Mouse (Mus musculus): ENCODE measurements around the gene Mmel1. TPM values are rescaled to one million over a fixed set of nuclear protein-coding genes. Genes with fewer than 3 reads are reported as not detected.

Mmel1 gene
- polyA plus RNA-seq, 1 experiment = not detected

DNA sequence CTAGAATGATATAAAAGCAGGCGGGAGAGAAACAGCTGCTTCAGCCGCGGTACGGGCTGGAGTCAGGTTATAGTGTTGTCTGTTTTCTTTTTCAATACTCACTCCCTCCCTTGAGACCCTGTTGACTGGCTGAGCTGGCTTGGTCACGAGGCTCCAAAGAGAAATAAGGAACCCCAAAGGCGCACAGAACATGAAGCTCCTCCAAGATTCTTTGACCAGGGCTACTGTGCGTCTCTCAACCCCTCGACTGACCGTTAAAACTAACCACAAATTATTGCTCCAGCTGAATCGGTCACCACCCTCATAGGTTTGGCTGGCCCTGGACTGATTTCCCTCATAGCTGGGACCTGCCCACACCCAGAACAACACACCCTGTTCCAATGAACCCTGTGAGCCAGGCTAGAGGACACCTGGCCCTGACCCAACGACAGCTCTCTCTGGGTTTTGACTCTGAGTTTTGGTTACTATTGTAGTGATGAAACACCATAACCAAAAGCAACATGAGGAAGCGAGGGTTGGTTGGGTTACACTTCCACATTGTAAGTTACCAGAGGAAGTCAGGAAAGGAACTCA lies 59.8 kb downstream of the Mmel1 start:
- TF ChIP-seq POLR2A (IDR thresholded peaks at IDR 0.05; ENCODE audit: borderline replicate concordance, low read depth, low read length) = no peak
- no peak for TF ChIP-seq CTCF (IDR thresholded peaks at IDR 0.05; ENCODE audit: low read depth, low read length)
- peaks cover 54% of the 10 kb centered on the region for H3K4me1 ChIP-seq (ENCODE audit: control insufficient read depth, insufficient read depth, low read length)
- H3K4me3 ChIP-seq (ENCODE audit: insufficient read depth, low read length) = peak overlapping the region; percentile 58
- H3K27ac ChIP-seq (ENCODE audit: insufficient read depth, low read depth, low read length) = peak overlapping the region; percentile 99

DNA sequence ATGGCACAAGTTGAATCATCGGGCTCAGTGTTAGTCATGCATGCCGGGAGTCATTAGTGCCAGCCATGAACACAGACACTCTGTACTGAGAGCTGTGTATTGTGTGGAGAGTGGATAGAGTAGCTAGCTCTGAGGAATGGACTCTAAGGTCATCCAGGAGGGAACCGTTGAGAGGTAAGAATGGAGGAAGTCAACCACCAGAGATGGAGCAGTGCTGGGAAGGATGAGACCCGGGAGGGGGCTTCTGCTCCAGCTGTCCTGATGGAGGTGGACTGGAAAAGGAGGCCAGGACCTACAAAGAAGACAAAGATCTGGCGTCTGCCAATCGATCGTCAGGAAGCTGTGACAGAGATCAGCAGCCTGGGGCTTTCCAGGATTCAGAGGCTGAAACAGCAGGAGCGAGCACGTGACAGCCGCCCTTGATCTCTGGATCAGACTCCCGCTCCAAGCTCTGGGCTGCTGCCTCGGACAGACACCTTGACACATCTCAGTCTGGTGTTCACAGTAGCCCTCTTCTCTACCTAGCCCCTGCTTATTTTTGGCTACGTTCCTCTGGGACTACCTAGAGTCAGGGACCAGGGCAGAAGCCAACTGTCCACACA lies 64.0 kb downstream of the Mmel1 start:
- Histone ChIP-seq H3K27ac (ENCODE audit: insufficient read depth, low read depth, low read length) (no peak overlapping the region), H3K4me3 (ENCODE audit: insufficient read depth, low read length) (no peak overlapping the region), H3K4me1 (ENCODE audit: control insufficient read depth, insufficient read depth, low read length) (peaks cover 54% of the 10 kb centered on the region)
- no peak for TF ChIP-seq CTCF (IDR thresholded peaks at IDR 0.05; ENCODE audit: low read depth, low read length)
- no peak for TF ChIP-seq POLR2A (IDR thresholded peaks at IDR 0.05; ENCODE audit: borderline replicate concordance, low read depth, low read length)

DNA sequence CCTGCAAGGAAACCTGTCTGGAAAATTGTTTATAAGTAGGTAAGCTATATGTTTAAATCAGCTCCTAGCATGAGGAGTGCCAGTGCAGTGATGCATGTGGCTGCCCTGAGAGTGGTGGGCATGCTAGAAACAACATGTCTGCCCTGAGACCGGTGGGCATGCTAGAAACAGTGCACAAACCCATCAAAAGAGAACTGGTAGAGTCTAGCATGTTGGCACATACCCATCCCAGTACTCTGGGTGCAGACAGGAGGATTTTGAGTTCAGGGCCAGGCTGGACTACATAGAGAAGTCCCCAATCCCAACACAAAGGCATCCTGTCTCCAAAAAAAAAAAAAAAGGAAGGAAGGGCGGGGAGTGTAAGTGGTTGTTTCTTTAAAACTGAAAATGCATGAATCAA lies 65.4 kb downstream of the Mmel1 start:
- TF ChIP-seq CTCF (IDR thresholded peaks at IDR 0.05; ENCODE audit: low read depth, low read length) (no peak), POLR2A (IDR thresholded peaks at IDR 0.05; ENCODE audit: borderline replicate concordance, low read depth, low read length) (no peak)
- peak overlapping the region; percentile 73 for H3K27ac ChIP-seq (ENCODE audit: insufficient read depth, low read depth, low read length)
- H3K4me1 ChIP-seq (ENCODE audit: control insufficient read depth, insufficient read depth, low read length) = peaks cover 45% of the 10 kb centered on the region
- H3K4me3 ChIP-seq (ENCODE audit: insufficient read depth, low read length) = no peak overlapping the region

DNA sequence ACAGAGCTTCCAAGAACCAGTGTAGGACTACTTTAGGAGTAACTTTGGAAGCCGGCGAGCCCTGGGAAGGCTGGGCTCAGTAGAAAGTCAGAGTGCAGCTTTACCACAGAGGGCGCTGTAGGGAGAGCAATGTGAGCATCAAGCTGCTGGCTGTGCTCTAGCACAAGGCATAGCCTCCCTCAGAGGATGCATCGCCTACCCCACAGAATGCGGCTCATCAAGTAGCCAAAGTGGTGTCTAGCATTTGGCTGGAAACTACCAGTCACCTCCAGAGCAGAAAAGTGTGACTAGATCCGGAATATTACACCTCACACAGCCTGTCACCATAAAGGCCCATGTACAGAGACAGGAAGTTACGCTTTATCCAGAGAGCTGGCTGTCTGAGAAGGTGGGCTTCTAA lies 66.4 kb downstream of the Mmel1 start:
- no peak for TF ChIP-seq POLR2A (IDR thresholded peaks at IDR 0.05; ENCODE audit: borderline replicate concordance, low read depth, low read length)
- Histone ChIP-seq H3K4me1 (ENCODE audit: control insufficient read depth, insufficient read depth, low read length) (peaks cover 39% of the 10 kb centered on the region), H3K27ac (ENCODE audit: insufficient read depth, low read depth, low read length) (peak overlapping the region; percentile 92)

DNA sequence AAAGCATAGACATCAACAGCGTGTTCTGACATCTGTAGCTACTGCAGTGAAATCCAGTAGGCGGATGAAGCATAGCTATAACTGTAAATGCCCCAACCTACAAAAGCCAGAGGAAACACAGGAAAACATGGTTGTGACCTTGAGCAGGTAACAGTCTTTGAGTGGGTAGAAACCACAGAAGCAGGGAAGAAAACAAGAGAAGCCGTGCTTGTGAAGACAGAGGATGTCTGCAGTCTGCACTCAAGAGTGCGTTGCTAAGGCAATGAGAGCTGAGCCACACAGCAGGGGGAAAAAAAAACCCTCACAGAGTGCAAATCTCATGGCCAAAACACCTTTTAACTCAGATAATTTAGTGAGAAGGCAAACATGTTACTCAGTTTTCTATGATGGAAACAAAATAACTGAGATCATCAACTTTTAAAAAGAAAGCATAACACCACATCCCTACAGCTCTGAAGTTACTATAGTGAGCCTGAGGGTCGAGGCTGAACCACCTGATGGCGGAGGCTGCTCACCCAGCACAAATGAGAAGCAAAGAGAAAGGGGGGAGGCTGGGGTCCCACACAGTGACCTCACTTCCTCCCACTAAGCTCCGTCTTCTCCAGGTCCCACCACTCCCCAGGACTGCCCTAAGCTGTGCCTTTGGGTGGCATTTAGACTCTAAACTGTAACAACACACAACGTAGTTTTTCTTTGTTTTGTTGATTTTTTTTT lies 67.3 kb downstream of the Mmel1 start:
- TF ChIP-seq POLR2A (IDR thresholded peaks at IDR 0.05; ENCODE audit: borderline replicate concordance, low read depth, low read length) (no peak), CTCF (IDR thresholded peaks at IDR 0.05; ENCODE audit: low read depth, low read length) (no peak)
- Histone ChIP-seq H3K4me3 (ENCODE audit: insufficient read depth, low read length) (no peak overlapping the region), H3K27ac (ENCODE audit: insufficient read depth, low read depth, low read length) (no peak overlapping the region), H3K4me1 (ENCODE audit: control insufficient read depth, insufficient read depth, low read length) (peaks cover 39% of the 10 kb centered on the region)

More for the DNA sequence above, 66.4 kb downstream of the Mmel1 start:
- H3K4me3 ChIP-seq (ENCODE audit: insufficient read depth, low read length) = no peak overlapping the region

DNA sequence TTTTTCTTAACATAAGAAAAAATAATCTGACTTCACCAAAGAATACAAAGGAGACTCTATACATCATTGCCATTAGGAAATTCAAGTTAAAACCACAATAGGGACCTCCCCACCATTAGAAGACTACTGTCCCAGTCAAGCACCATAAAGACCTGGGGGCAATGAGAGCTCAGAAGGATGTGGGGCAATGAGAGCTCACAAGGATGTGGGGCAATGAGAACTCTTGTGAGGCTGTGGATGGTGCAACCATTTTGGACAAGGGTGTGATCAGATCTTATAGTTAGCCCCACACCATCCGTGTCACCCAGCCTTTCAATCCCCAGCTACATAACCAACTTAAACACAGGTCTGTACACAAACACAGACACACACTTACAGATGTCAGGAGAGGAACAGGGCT lies 68.4 kb downstream of the Mmel1 start:
- no peak overlapping the region for H3K4me3 ChIP-seq (ENCODE audit: insufficient read depth, low read length)
- TF ChIP-seq POLR2A (IDR thresholded peaks at IDR 0.05; ENCODE audit: borderline replicate concordance, low read depth, low read length) = no peak
- TF ChIP-seq CTCF (IDR thresholded peaks at IDR 0.05; ENCODE audit: low read depth, low read length) = no peak
- H3K27ac ChIP-seq (ENCODE audit: insufficient read depth, low read depth, low read length) = no peak overlapping the region
- H3K4me1 ChIP-seq (ENCODE audit: control insufficient read depth, insufficient read depth, low read length) = peaks cover 36% of the 10 kb centered on the region

DNA sequence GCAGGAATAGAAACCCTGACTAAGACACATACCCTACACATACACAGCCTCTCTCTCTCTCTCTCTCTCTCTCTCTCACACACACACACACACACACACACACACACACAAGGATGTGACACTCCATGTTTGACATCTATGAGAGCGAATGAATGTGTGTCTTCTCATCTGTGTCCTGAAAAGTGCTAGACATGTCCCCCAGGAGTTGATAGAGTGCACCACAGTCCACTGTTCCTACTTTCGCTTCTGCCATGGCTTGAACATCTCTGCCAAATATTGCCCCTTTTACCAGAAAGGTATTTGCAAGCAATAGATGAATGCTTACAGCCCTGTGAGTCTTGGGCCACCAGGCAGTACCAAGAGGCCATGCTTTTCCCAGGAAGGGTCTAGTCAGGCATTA lies 70.8 kb downstream of the Mmel1 start:
- peaks cover 14% of the 10 kb centered on the region for H3K4me1 ChIP-seq (ENCODE audit: control insufficient read depth, insufficient read depth, low read length)
- no peak overlapping the region for H3K4me3 ChIP-seq (ENCODE audit: insufficient read depth, low read length)
- TF ChIP-seq CTCF (IDR thresholded peaks at IDR 0.05; ENCODE audit: low read depth, low read length) (no peak), POLR2A (IDR thresholded peaks at IDR 0.05; ENCODE audit: borderline replicate concordance, low read depth, low read length) (no peak)
- no peak overlapping the region for H3K27ac ChIP-seq (ENCODE audit: insufficient read depth, low read depth, low read length)

DNA sequence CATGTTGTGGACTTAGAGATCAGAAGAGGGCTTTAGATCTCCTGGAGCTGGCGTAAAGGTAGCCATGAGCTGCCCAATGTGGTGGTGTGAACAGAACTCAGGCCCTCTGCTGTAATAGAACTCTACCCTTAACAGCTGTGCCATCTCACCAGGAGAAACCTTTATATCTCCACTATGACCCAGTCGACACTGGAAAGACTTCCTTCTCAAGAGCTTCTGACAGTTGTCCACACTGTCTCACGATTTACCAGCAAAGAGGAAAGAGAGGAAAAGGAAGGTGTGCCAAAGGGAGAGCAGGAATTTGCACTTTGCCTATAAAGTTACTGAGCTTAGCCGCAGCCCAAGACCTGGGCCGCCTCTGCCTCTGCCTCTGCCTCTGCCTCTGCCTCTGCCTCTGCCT lies 72.4 kb downstream of the Mmel1 start:
- peaks cover 2% of the 10 kb centered on the region; the same call in 1 of the 2 replicates for H3K4me1 ChIP-seq (ENCODE audit: control insufficient read depth, insufficient read depth, low read length)
- no peak for TF ChIP-seq POLR2A (IDR thresholded peaks at IDR 0.05; ENCODE audit: borderline replicate concordance, low read depth, low read length)
- TF ChIP-seq CTCF (IDR thresholded peaks at IDR 0.05; ENCODE audit: low read depth, low read length) = no peak

DNA sequence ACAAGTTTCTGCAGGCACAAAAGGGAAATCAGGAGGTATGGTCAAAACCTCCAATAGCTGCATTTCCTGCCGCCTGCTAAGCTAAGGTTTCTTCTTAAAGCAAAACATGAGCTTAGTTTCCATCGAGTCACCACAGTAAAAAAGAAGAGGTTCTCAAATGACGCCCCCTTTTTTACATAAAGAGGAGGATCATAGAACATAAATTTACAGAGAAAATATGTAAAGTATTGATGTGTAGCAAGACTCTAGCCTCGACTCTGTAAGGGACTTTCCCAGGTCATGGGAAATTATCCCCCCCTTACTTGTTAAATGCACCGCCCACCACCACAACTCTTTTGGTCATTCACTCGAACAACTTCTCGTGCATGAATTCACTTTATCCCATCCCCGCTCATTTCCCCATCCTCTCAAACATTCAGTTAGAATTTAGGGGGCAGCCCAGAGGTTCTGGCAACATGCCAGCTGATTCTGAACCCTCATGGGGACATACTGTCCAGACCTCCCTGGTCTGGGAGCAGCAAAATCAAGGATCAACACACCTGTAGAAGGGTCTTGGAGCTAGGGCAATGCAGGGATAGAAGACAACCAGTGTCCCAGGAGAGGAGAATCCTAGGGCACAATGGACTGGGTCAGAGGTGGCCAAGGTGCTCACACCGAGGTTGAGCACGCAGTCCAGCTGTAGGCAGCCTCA lies 73.4 kb downstream of the Mmel1 start:
- Histone ChIP-seq H3K27ac (ENCODE audit: insufficient read depth, low read depth, low read length) (no peak overlapping the region), H3K4me1 (ENCODE audit: control insufficient read depth, insufficient read depth, low read length) (peaks cover 2% of the 10 kb centered on the region; the same call in 1 of the 2 replicates), H3K4me3 (ENCODE audit: insufficient read depth, low read length) (no peak overlapping the region)
- TF ChIP-seq CTCF (IDR thresholded peaks at IDR 0.05; ENCODE audit: low read depth, low read length) (no peak), POLR2A (IDR thresholded peaks at IDR 0.05; ENCODE audit: borderline replicate concordance, low read depth, low read length) (no peak)

More for the DNA sequence above, 72.4 kb downstream of the Mmel1 start:
- Histone ChIP-seq H3K4me3 (ENCODE audit: insufficient read depth, low read length) (no peak overlapping the region), H3K27ac (ENCODE audit: insufficient read depth, low read depth, low read length) (no peak overlapping the region)

Measured in bone marrow macrophage, adult 2 months (primary cell).